Mouse (Mus musculus) heart, postnatal 0 days (tissue): ENCODE results near the gene Krtap6-2.

Experiments used
- CTCF ChIP-seq: IDR thresholded peaks from 2 replicates; pipeline ENCODE4 v1.5.1; 2016; ENCODE audit warnings: antibody characterized with exemption, control low read depth, low read depth
- EP300 ChIP-seq: IDR thresholded peaks from 2 replicates; pipeline ENCODE4 v1.6.1; 2016; ENCODE audit warnings: antibody characterized with exemption, low read depth

- TF ChIP-seq CTCF (no peak), EP300 (no peak)
These were observed 9.7 kb upstream of the Krtap6-2 start for GRCm38 (mm10) chr16:89429586-89429985.
